Mouse (Mus musculus) mouse embryonic stem cell (cell line): ENCODE measurements at regions not wholly inside any gene's neighbourhood (a gene's known extent, or its start where the extent isn't known, plus 50 kb on each side); places are given as distances from the start of the nearest gene placed in this dataset.

Source experiments
- in situ Hi-C, 2 experiments: fragments of 300-500 bp; cut with MboI; formaldehyde crosslinking; loops; 1 replicate in 1 of 2; 3 replicates in 1 of 2; pipeline ENCODE4 v1.14.3; 2019 to 2020; ENCODE audit warnings: low sequenced_read_pairs in 2 of 2, low pct_unique_long_range_greater_than_20kb in 1 of 2, mixed read lengths in 1 of 2; ENCODE audit not compliant: unreplicated experiment in 1 of 2

DNA sequence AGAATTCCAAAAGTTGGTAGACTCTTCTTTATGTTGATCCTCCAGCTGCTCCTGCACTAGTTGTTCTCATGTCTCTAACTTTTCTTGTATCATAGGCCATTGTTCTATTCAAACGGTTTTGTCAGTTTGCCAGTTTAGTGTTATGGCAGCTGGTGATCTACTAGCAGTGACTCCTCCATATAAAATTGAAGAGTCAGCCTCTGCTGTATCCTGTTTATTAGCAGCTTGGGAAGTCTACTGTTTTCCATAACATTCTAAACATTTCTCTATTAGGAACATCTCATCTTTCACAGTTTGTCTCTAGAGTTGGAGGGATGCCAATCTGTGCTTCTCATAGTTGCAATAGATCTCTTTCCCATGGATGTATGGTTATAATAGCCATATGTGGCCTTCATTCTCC is 58.6 kb downstream of the Drd1 start:
- in situ Hi-C loops: no loop called here

DNA sequence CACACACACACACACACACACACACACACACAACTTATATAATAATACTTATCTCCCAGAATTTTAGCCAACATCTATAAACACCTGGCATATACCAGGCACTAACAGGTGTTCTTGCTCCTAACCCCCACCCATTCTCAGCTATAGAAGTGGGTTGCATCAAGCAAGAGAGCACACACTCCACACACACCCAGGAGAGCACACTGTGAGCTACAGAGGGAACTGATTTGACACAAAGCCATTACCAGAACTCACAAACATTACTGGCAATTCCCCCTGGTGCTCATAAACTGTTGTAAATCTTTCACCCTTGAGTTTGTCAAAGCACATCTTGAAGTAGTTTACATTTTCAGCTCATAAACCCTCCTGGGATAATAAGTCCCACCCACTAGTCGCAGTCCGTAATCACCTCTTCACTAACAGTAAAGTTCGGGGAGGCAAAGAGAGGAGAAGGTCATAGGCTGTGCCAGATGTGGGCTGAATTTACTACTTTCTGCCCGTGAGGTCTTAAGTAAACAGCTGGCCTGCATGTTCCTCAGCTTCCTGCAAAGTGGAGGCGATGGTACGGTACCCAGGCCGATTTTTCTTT is 62.5 kb downstream of the Drd1 start:
- in situ Hi-C loops: no loop called here

DNA sequence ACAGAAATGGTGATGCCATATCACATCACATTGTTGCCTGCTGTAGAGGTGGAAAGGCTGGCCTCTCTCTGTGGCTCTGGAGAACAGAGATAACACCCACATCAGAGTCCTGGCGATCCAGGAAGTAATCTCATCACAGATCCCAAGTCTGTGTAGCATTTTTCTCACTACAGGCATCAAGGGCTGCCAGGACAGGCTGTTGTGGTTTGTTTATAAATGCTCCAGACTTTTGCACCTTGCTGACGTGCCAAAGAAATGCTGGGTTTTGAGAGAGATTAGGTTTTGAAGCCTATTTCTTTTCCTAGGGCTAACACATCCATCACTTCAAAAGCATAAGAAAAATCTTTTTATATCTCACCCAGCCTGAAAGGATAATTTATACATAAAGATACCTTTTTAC is 76.3 kb downstream of the Drd1 start:
- in situ Hi-C loops: no loop called here

DNA sequence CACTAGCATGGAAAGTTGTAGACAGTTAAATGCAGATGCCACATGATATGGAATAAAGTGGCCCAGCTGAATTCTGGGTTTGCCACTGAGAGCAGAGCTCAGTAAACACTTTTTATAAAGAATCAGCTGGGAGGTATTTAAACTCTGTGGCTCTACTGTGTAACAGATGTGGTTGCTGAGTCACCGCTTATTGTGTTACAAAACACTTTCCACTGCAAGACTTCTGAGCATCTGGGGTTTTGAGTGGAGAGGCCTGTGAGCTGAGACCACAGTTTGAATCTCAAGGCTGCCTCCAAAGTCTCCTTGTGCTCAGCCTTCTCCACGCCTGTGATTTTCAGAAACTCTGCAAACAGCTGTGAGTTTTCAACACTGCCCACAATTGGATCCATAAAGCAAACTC is 86.1 kb downstream of the Drd1 start:
- in situ Hi-C loops: no loop called here

DNA sequence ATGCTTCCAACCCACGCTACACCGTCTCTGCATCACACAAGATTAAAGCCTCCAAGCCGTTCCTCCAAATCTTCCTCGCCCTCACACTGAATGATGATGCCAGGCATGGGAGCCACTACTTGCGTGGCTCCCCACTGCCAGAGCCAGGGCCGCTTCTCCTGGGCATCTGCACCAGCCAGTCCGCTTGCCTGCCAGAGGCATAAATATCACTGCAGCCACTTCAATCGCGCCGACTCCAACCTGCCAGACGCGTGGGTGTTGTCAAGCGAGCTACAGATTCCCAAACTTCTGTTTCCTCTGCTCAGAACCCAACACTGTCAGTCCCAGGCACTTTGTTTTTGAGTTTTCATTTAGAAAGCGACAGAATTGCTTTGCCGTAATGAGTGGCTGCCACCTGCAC is 99.3 kb downstream of the Drd1 start:
- in situ Hi-C loops: no loop called here

DNA sequence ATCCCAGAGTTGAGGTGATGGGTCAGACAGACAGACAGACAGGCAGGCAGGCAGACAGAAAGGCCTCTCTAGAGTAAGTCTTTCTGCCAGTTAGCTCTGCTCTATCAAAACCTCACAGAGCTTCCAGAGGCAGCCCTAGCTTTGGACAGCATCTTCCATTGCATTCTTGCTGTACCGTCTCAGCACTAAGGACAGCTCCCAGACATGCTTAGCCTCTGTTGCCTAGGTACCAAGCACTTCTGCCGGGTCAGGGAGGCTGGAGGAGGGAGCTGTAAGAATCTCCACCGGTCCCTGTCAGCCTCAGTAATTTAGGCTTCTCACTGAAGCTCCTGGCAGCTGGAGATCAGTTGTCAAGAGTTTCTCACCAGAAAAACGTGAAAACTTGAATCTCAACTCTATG is 107.4 kb downstream of the Drd1 start:
- in situ Hi-C loops: no loop called here

DNA sequence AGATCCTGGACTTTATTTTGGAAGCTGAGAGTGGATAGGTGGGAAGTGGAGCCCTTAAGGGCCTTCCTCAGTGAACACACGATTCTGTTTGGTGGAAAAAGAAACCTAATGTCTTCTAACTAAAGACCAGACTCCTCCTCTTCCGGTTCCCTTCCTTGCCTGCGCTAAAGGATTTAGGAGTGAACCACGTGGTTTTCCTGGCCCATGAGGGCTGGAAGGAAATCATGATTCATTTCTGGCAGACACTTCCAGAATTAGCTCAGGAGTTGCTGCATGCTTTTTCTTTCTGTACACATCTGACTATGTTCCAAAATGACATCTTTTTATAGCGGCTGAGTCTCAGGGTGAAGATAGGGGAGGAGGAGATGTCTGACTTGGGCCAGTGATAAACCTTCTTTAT is 109.8 kb downstream of the Drd1 start:
- in situ Hi-C loops: no loop called here

DNA sequence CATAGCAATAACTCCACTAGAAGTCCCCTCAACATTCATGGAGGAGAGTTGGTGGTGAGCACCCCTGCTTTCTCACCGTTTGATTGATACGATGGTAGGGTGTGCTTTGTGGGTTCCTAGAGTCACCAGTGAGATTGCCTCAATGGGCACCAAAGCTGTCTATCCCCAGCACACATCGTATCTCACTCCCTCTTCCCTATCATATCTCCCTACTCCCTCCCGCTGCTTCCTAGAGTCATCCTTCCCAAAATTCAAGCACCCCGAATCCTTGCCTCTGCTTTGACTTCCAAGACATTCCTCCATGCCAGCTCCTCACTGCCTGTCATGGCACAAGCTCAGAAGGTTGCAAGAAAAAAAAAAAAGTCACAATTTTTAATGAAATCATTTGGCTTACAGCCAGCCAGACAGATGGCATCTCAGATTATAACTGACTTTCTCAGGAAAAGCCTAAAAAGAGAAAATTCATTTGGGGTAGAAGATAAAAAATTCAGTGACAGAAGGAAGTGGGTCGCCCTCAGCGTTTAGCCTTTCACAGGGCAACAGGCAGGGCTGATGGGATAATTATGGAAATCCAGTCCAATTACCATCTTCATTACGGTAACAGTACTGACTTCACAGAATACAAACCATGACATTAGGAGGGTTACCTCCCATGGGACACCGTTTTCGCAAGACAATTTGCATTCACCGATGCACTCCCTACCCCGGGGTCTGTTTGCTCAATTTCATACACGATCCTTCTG is 114.3 kb downstream of the Drd1 start:
- in situ Hi-C loops: no loop called here

DNA sequence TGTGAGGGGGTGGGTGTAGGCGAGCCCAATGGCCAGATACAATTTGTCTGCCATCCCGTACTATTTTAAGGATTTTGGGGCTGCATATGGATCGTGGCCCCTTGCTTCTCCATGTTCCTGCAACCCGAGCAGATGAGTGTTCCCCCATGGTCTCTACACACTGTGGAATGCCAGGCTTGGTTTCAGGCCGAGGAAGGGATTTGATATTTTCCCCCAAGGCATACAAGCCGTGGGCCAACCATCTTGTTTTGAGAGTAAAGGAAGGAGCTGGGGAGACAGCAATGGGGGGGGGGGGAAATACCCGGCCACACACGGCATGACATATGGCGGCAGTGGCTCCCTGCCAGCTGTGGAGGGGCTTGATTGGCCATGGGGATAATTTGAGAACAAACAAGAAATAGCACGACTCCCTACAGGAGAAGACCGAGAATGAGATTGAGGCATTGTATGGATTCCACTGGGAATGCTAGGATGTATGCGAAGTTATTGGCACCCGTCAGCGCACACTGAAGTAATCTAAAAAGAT is 120.3 kb downstream of the Drd1 start:
- in situ Hi-C loops: no loop called here

DNA sequence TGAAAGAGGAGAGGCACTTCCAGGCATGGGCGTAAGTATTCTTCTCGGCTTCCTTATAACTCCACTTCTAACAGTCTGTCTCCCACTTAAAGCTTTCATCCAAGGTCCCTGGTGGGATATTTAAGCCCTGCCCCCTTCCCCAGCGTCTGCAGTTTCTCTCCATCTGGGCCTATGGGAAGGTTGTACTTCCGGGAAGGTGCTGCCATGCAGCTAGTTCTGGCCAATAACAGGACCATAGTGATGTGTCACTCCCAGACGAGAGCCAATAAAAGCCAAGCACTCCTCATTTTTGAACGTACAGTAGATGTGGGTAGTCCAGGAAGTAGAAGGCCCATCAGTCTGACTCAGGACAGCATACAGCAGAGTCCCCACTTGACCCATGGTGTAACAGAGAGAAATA is 121.0 kb downstream of the Drd1 start:
- in situ Hi-C loops: no loop called here

DNA sequence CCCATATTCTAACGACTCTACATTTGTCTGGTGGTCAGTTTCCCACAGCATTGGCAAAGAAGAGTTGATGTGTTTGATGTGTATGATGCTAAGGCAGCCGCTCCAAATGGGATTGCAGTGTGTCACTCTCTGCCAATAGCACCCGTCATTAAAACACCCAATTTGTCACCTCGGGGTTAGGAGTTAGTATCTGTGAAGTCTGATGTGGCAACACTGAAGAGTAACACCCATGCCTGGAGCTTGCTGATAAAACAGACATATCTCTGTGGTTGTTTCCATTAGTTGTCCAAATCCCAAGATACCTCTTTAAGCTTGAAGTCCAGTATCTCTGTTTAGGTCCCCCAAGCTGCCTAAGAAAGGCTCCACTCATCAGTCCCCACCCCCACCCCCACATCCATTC is 129.4 kb downstream of the Drd1 start:
- in situ Hi-C loops: no loop called here

DNA sequence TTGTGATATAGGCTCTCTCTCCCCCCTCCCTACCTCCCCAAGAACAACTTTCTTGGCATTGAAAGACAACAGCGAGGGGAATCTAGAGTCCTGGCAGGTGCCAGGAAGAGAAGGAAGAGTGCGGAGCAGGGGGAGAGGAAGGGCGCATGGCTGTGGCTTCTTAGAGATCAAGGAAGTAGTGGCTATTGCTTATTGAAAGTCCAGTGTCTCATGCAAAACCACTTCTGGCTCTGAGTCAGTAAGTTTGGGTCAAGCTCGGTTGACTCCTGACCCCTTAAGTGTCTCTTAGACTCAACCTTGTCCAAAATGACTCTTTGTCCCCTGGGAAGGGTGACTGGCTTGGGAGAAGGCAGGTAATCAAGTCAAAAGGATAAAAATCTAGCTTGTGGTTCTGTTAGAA is 131.1 kb downstream of the Drd1 start:
- in situ Hi-C loops: no loop called here

DNA sequence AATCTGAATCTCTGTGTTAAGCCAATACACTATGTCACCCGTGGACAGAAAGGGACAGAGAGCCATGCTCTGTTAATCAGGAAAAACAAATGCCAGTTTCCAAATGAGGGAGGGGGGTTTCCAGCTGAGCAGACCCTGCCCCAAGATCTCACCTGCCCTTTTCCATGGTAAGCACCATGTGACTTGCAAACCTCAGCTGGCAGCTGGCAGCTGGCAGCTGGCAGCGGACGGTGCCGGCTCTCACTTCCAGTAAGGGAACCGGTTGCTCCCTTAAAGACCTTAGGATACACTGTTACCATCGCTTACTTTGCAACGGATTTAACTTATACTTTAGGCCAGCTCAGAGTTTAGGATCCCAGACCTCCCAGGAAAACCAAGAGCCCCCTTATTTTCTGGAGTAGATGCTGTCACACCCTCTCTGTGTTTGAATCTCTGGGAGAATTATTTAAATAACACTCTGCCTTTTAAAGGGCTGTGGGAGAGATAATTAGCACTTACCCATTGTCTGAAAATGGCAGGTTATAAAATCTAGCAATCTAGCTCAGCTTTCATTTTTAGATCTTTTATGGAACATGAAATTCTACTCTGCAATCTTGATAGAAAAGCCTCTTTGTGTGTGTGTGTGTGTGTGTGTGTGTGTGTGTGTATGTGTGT is 131.7 kb downstream of the Drd1 start:
- in situ Hi-C loops: no loop called here

DNA sequence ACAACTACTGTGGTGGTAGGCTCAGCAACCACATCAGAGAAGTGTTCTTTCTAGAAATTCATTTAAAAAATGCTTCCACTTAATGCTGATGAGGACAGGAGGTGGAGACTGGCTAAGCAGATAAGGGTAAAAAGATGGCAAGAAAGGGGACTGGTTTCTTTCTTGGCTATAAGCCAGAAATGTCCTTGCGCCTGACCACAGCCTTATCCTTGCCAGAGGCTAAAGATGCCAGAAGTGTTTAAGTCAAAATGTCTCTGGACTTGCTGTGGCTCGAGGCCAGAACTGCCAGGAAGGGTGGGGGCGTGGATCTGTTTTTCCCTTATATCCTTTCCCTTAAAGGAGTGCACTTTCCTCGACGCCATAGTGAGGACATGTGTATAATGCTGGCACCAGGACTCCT is 133.7 kb downstream of the Drd1 start:
- in situ Hi-C loops: no loop called here

DNA sequence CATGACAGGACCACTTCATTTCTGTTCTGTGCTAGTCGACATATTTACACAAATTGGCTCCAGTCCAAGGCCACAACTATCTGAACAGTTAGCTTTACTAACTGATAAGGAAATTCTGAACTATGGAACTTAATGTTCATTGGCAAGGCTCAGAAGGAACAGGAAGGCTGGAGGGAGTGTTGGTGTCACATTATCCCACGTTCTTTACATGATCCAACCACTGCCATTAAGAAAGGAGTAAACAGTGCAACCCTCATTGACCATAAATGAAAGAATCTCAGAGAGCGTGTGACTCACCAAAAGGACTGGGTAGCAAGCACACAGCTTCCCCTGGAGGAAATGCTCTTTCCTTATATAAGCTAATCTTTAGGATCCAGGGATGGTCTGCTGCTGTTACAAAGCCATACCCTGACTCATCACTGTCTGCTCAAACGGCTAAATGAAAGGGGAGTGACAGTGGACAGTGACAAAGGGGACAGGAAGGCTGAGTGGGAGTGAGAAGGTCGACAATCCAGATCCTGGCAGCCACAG is 135.6 kb downstream of the Drd1 start:
- in situ Hi-C loops: no loop called here

DNA sequence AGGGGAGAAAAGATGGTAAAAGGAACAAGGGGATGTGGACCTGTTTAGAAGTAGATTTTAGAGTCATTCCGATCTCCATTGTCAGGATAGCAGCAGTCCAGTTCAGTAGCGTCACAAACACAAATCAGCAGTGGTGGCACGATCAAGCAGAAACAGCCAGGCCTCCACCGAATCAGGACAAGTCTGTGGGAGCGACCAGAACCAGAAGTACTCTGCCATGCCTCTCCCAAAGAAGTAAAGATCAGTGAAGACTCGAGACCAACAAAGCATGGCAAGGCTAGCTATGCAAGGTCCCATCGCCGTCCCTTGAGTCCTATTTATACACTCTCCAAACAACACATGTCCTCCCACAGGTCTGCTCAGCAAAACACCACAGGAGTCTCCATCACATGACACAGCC is 140.0 kb downstream of the Drd1 start:
- in situ Hi-C loops: no loop called here

DNA sequence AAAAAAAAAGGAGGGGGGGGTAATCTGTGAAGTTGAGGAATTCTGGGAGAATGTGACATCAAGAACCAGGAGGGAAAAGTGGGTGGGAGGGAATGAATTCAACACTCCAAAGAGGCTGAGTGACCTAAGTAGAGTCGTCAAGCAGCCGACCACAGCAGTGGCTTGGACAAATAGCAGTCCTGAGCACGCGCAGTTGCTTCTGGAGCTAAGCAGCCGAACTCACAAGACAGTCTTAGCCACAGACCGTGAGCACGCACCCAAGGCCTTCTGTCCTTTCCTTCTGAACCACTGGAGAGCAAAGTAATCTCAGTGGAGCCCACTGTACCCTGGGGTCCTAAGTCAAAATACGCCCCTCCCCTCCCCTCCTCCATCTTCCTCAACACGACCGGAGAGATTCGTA is 141.1 kb downstream of the Drd1 start:
- in situ Hi-C loops: no loop called here

DNA sequence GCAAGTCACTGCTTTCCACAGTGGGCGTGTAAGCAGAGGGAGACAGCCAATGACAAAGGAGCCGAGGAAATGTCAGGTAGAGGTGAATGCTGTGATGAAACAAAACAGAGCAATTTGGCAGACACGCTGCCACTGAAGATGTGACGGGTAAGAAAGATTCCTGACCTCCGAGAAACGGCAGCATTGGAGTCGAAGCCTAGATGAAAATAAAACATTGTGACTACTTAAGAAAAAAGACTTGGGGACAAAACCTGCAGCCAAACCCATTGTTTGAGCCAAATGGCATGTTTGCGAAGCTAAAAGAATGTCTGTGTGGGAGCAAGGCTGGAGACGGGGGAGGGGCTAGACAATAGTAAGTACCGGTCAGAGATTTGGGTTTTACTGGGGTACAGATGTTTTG is 142.0 kb downstream of the Drd1 start:
- in situ Hi-C loops: no loop called here

DNA sequence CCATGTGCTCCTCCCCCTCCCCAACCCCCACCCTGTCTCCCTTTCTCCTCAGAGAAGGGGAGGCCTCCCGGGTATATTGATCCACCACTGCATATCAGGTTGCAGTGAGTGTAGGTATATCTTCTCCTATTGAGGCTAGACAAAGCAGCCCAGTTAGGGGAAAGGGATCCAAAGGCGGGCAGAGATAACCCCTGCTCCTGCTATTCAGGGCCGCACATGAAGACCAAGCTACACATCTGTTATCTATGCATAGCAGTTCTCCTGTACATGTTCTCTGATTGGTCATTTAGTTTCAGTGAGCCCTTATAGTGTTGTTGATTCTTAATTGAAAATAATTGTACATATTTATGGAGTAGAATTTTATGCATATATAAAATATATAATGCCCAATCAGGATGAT is 143.7 kb downstream of the Drd1 start:
- in situ Hi-C loops: no loop called here

DNA sequence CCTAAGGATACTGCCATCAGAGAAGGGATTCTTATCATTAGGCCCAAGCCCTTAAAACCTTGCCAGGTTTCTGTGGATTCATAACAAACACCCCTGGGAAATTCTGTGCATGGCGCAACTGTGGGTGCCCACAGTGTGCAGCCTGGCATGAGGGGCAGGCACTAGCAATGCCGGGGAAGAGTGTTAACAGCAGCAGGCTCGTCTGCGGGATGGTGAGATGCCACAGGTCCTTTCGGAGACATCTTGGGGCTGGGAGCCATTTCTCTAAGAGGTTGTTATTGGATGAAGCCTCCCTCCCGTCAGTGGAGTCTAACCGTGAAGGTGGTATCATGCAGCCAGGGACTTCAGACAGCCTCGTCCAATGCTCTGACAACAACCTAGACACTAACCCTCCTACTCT is 144.2 kb downstream of the Drd1 start:
- in situ Hi-C loops: no loop called here
